Mouse (Mus musculus): Measurements from ENCODE around the gene Ak1.

GRCm38 (mm10) chr2:32612274-32612673 lies 9.3 kb upstream of the Ak1 start:
- TF ChIP-seq EP300 (IDR thresholded peaks at IDR 0.05; ENCODE audit: low read length) = no peak
- TF ChIP-seq POLR2A (IDR thresholded peaks at IDR 0.05; ENCODE audit: low read depth, low read length) = no peak

All from CH12.LX (cell line).